Mouse (Mus musculus) lung, embryonic 14.5 days (tissue): ENCODE data around the gene Creb5. TPM values are rescaled to one million over a fixed set of nuclear protein-coding genes. Genes with fewer than 3 reads are reported as not detected.

ENCODE experiments used
- ATAC-seq: fragments of 200-750 bp; cut with Nextera tagmentation; 2 replicates; pipeline ENCODE4 v1.8.0; 2017; ENCODE audit warnings: mild to moderate bottlenecking, moderate TSS enrichment, moderate library complexity; ENCODE audit not compliant: insufficient read depth
- DNase-seq: peaks from one replicate; pipeline ENCODE4 v3.0.0-alpha.2; 2015
- H3K27ac ChIP-seq: fragments of 300-500 bp; sonication (generic); 2 replicates; pipeline ENCODE4 v1.5.1; 2014; ENCODE audit warnings: low read depth, mild to moderate bottlenecking, moderate library complexity
- H3K27me3 ChIP-seq: fragments of 300-500 bp; sonication (generic); 2 replicates; pipeline ENCODE4 v1.6.1; 2014; ENCODE audit warnings: low read length, control low read depth; ENCODE audit not compliant: insufficient read depth
- H3K36me3 ChIP-seq: fragments of 300-500 bp; sonication (generic); 2 replicates; pipeline ENCODE4 v1.6.1; 2014; ENCODE audit warnings: control low read depth; ENCODE audit not compliant: insufficient read depth
- H3K4me1 ChIP-seq: fragments of 300-500 bp; sonication (generic); 2 replicates; pipeline ENCODE4 v1.6.1; 2014; ENCODE audit warnings: antibody characterized with exemption, control low read depth; ENCODE audit not compliant: insufficient read depth
- H3K4me2 ChIP-seq: fragments of 300-500 bp; sonication (generic); 2 replicates; pipeline ENCODE4 v1.6.1; 2014; ENCODE audit warnings: mild to moderate bottlenecking
- H3K4me3 ChIP-seq: fragments of 300-500 bp; sonication (generic); 2 replicates; pipeline ENCODE4 v1.5.1; 2014; ENCODE audit warnings: low read depth, low read length
- H3K9ac ChIP-seq: fragments of 300-500 bp; sonication (generic); 2 replicates; pipeline ENCODE4 v1.6.1; 2014
- H3K9me3 ChIP-seq: fragments of 300-500 bp; sonication (generic); 2 replicates; pipeline ENCODE4 v1.6.1; 2016; ENCODE audit warnings: low read depth, low read length, control low read depth
- CTCF ChIP-seq: IDR thresholded peaks from 2 replicates; pipeline ENCODE4 v1.5.1; 2016; ENCODE audit warnings: antibody characterized with exemption, low read depth
- WGBS: fragments of 180-500 bp; shearing (Covaris S2); extraction: QIAGEN DNeasy Blood & Tissue Kit; methylation state at CpG from one replicate; pipeline ENCODE4 v1.1.7; 2014; 5-methylcytosine and 5-hydroxymethylcytosine counted together
- polyA plus RNA-seq: library from polyadenylated mRNA; unstranded; fragments of >200 nt; fragmentation: Nextera tagmentation; extraction: Ambion mirVana; gene quantifications from 2 replicates; pipeline ENCODE4 v1.2.1, GENCODE M21; 2014

Gene Creb5
- polyA plus RNA-seq, 1 experiment from 2014 or later, result 6.4 TPM

- 5% methylated on average over 20 of the region's 20 CpGs for WGBS
- peak; percentile 63 for DNase-seq
- 0 out of 2 replicates have a peak overlapping the region, but pooled peaks have one; percentile 3 for H3K9ac ChIP-seq
- H3K27me3 ChIP-seq, result peaks cover 58% of the 10 kb centered on the region
- no peaks in the 10 kb centered on the region for H3K9me3 ChIP-seq
- ATAC-seq, result peak; percentile 16; the same call in 1 of the 2 replicates
- H3K4me3 ChIP-seq, result peak overlapping the region; percentile 54
- H3K36me3 ChIP-seq, result no peaks in the 10 kb centered on the region
- H3K27ac ChIP-seq, result no peak overlapping the region
- H3K4me1 ChIP-seq, result no peaks in the 10 kb centered on the region
- H3K4me2 ChIP-seq, result peak overlapping the region; percentile 98
- TF ChIP-seq CTCF, result no peak
These were observed 557 bp upstream of the Creb5 start for GRCm38 (mm10) chr6:53286389-53287037.

GRCm38 (mm10) chr6:53287562-53288381 is 702 bp downstream of the Creb5 start:
- H3K27me3 ChIP-seq, result peaks cover 58% of the 10 kb centered on the region
- TF ChIP-seq CTCF, result no peak

DNA sequence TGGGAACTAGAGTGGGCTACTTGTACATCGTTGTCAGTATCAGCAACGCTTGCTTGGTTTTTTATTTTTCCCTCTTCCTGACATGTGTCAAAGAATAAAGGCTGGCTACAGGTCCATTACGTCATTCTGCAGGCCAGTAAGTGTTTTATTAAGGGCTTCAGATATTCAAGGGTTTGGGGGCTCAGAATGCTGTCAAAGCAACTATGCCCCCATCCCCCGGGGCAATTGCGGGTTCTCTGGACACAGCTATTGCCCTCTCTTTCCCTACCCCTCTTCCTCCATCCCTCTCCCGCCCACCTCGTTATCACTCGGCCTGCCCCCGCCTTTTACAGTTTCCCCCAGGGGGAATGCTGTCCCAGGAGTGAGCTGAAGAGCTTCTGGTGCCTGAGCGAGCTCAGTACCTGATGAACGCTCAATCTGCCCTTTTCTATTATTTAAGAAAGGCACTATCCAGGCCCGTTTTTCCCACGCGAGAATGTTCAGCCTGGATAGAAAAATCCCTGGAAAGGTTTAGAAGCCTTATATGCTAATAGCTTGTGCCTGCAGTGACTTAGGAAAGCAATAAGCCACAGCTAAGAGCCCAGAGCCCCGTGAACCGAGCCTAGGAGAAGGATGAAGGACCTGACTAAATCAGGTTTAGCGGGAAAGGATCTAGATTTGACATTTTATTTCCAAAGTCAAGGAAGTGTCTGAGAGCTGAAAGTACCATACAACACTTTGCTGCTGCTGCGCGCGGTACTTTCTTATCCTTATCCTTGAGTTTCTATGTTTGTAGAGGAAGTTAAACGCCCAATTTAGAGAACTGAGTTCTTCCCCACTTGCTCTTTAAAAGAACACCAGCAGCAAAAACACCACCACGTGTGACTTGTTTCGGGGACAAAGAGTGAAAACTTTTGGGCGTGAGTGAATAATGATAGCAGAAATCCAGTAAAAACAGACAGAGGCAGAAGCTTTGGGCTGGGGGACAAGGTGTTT is 1.8 kb downstream of the Creb5 start:
- H3K27me3 ChIP-seq, result peaks cover 58% of the 10 kb centered on the region
- DNase-seq, result peak; percentile 33

More at GRCm38 (mm10) chr6:53287562-53288381, 702 bp downstream of the Creb5 start:
- ATAC-seq, result peak; percentile 70
- no peaks in the 10 kb centered on the region for H3K4me1 ChIP-seq
- no peaks in the 10 kb centered on the region for H3K9me3 ChIP-seq
- H3K27ac ChIP-seq, result 0 out of 2 replicates have a peak overlapping the region, but pooled peaks have one; percentile 10
- H3K9ac ChIP-seq, result peak overlapping the region; percentile 58
- DNase-seq, result peak; percentile 63
- H3K4me3 ChIP-seq, result peak overlapping the region; percentile 54
- WGBS, result under 1% methylated on average over 63 of the region's 63 CpGs
- peak overlapping the region; percentile 98 for H3K4me2 ChIP-seq
- H3K36me3 ChIP-seq, result no peaks in the 10 kb centered on the region

DNA sequence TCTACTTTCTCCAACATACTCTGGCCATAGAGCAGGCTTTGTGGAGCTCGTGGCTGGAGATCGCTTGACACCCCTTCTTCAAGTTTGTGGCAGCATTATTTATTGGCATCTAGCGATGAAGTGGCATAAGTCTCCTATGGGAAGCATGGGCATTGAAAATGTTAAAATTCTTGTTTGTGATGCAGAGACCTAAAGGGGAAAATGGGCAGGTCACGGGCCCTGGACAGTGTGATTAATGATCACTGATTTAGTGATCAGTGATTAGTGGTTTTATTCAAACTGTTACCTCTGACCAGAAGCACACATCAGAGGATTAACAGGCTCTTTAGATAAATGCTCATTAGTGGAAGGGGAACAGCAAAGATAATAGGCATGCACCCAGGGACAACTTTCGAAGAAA is 2.6 kb downstream of the Creb5 start:
- peak overlapping the region; percentile 98; the same call in 1 of the 2 replicates for H3K4me2 ChIP-seq

More for the DNA sequence above, 1.8 kb downstream of the Creb5 start:
- H3K36me3 ChIP-seq, result no peaks in the 10 kb centered on the region
- 2% methylated on average over 24 of the region's 24 CpGs for WGBS
- no peaks in the 10 kb centered on the region for H3K4me1 ChIP-seq
- H3K27ac ChIP-seq, result no peak overlapping the region
- no peak for ATAC-seq
- TF ChIP-seq CTCF, result no peak
- H3K9me3 ChIP-seq, result no peaks in the 10 kb centered on the region
- H3K4me2 ChIP-seq, result peak overlapping the region; percentile 98
- peak overlapping the region; percentile 58; the same call in 1 of the 2 replicates for H3K9ac ChIP-seq
- H3K4me3 ChIP-seq, result peak overlapping the region; percentile 54

DNA sequence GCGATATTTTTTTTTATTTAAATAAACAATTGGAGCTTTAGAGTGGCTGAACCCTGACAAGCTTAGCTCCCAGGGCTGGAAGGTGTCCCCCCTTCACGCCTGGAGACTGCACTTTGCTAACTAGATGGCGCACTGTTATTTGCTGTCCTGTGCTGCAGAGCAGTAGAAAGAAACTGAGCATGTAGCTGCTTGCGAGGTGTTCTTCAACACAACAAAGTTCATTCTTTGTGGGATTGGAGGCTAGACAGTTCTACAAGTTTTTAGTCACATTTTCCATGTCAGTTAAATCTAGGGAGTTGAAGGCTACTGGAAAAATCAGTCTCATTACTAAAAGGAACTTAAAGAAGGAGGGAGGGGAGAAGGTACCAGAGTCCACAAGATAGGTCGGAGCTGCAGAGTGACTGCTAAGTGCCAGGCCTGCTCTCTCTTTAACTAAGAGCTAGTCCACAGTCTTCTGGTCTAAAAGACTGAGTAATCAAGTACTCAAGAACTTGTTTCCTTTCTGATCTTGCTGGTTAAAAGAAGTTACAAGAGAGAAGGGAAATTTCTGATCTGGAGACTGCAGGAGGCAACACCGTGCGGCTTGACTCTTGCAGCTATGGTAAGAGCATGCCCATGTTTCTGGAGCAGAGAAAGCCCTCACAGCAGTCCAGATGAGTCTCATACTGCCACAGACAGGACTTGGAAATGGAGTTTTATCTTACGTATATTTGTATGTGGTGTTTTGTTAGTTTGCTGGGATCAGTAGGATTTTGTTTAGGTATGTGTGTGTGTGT is 3.3 kb downstream of the Creb5 start:
- Histone ChIP-seq H3K9me3 (no peaks in the 10 kb centered on the region), H3K27ac (no peak overlapping the region), H3K4me1 (no peaks in the 10 kb centered on the region), H3K9ac (no peak overlapping the region), H3K27me3 (peaks cover 50% of the 10 kb centered on the region), H3K4me2 (no peak overlapping the region), H3K4me3 (no peak overlapping the region), H3K36me3 (no peaks in the 10 kb centered on the region)
- no peak for ATAC-seq
- 47% methylated on average over 8 of the region's 8 CpGs for WGBS
- TF ChIP-seq CTCF, result no peak
- DNase-seq, result peak; percentile 51

More for the DNA sequence above, 2.6 kb downstream of the Creb5 start:
- H3K4me1 ChIP-seq, result no peaks in the 10 kb centered on the region
- DNase-seq (no peak), ATAC-seq (no peak)
- H3K4me3 ChIP-seq, result no peak overlapping the region
- H3K36me3 ChIP-seq, result no peaks in the 10 kb centered on the region
- WGBS, result 22% methylated on average over 5 of the region's 5 CpGs
- no peak for TF ChIP-seq CTCF
- H3K27ac ChIP-seq, result no peak overlapping the region
- no peaks in the 10 kb centered on the region for H3K9me3 ChIP-seq
- peaks cover 57% of the 10 kb centered on the region for H3K27me3 ChIP-seq
- no peak overlapping the region for H3K9ac ChIP-seq

GRCm38 (mm10) chr6:53292931-53293330 is 5.9 kb downstream of the Creb5 start:
- Histone ChIP-seq H3K36me3 (no peaks in the 10 kb centered on the region), H3K4me2 (no peak overlapping the region), H3K9me3 (no peaks in the 10 kb centered on the region), H3K4me3 (no peak overlapping the region), H3K4me1 (no peaks in the 10 kb centered on the region), H3K27me3 (peaks cover 27% of the 10 kb centered on the region), H3K9ac (no peak overlapping the region), H3K27ac (no peak overlapping the region)
- no peak for TF ChIP-seq CTCF
- ATAC-seq, result no peak
- WGBS, result 39% methylated on average over 1 of the region's 1 CpGs
- DNase-seq, result no peak
